Mouse (Mus musculus) brain, adult 2 months (tissue): ENCODE measurements around the gene Zc2hc1b.
A peak's percentile ranks its signal among the peaks of the same experiment; 100 is the strongest.
"Not testable (repeated sequence)": the region's sequence is repeated elsewhere in the genome, so short reads cannot be mapped to it uniquely, and the experiment has no call there.

Experiments used
- DNase-seq: peaks from one replicate; pipeline ENCODE4 v3.0.0; 2011; ENCODE audit warnings: low read depth, low spot score

Zc2hc1b gene

DNA sequence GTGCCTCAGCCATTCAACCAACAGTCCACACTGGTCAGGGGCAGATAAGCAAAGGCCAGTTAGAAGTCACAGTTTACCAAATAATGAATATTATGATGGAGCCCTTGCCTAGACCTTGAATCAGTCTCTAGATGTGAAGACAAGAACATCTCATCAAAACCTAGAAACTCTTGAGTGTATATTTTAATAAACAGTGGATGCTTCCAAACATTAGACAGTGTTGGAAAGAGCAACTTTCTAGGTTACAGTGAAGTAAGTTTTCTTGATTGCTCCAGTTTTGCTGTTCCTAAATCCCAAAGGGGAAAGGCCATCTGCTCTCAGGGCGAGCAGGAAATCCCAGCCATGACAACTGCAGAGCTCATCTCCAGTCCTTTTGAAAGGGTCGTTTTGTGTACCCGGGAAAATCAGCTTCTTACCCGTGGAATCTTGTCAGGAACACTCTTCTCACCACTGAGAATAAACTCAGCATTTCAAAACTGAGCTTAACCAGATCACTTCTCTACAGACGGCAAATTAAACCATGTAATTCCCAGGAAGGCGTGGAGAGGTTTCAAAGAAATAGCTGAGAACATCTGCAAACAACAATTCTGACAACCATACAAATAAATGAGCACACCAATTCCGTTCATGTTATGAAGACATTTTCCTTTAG is at the start of gene Zc2hc1b:
Gene Zc2hc1b, minus strand, starts transcription at position 51 of the 652 bp plus-strand sequence.
- DNase-seq = no peak

DNA sequence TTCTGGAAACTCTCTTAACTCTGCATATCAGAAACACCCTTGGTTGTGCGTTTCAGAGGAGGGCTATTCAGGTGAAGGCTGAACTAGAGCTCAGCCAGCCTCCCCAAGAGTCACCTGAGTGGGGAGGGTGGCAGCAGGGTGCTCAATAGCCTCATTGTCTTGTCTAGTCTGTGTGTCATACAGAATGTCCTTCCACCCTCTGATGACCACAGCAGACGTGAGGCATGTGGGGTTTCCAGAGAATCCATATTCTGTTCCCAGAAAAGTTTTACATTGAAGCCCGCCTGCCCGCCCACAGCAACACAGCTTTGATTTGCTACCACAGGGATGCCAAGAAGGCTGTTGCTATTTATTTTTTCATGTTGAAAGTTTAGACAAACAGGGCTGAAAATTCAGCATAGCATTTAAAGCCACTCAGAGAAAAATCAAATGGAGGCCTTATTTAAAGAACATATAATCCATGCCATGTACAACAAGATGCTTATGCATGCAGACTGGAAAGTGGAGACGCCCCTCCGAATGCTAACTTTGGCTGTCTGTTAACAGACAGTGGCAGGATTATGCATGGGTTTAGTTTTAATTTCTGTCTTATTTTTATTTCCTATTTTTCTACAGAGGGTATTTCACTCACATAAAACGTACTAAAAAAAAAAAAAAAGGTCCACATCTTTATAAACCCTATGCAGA is 47.7 kb upstream of the Zc2hc1b start:
- DNase-seq = no peak

DNA sequence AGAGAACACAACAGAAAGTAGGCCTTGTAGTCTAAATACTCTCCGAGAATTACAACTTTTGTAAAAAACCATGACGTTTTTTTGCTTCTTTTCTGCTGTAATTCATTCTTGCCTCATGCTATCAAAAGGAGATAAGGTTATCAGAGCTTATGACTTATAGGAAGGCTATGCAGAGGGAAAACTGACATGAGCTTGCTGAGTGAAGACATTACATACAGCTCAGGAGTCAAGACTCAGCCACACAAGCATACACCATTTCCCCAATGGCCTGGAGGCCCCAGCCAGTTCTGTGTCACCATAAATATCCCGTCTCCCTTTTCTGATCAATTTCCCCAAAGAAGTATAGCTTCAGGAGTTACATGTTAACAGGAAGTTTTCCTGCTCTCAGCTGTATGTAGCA is 44.3 kb upstream of the Zc2hc1b start:
- no peak for DNase-seq

DNA sequence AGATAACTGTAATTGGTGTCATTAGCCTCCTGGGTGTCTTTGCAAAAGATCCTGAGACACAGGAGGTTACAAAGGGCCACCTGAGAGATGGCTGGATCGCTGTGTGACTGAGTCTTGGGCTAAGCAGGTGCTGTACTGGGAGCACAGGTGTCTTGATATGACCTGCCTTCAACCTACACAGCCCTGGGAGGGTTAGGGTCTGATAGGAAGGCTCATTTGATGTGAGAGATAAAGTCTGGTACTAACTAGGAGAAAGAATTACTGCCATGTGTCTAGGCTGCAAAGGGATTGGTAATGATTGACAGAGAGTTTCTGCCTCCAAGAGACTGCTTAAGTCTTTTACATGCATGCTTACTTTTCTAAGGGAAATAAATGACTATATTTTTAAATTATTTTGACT is 42.2 kb upstream of the Zc2hc1b start:
- no peak for DNase-seq

DNA sequence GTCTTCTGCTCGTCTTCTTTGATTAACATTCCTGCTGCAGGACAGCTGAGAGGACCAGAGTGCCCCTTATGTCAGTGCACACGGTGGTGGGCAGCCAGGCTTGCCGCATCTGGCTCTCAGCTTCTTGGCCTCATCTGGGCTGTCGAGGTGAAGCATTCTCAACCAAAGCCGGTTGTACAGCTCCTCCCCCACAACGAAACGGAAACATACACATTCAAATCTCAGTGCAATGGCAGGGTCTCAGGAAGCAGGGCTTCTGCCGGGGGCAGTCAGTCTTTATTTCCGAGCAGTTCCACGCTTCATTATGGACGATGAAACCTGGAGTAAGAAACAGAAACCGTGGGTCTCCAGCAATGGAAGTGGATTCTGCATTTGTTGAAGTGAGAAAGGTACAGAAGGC is 36.1 kb upstream of the Zc2hc1b start:
- no peak for DNase-seq

DNA sequence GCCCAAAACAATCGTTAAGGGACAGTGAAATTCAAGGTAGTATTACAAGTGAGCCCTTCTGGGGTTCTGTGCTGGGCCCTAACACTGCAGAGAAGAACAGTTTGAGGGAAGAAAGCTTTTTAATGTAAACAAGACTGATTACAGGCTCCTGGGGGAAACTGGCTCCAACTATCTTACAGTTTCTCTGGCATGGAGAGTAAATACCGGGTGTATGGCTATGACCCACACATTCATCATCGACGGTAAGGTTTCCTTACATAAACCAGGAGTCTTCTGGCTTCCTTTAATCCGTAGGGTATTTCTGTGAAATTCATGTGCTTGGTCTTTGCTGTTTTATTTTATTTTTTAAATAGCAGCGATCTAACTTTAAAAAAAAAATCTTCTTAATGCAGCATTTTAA is 35.0 kb upstream of the Zc2hc1b start:
- no peak for DNase-seq

DNA sequence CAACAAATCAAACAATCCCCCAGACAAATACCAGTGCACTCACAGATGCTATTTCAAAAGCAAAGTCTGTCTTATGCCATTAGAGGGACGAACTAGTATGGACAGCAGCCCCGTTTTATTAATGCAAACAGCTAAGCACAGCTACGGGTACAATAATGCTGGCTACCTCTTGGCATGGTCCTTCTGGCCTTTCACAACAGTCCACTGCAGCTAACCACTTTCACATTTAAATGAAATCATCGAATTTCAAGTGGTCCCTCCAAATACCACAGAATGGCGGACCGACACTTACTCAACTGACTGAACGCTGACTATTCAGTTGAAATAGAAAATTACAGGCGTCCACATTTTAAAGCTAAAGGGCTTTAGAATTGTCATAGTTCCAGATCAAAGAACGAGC is 34.5 kb upstream of the Zc2hc1b start:
- no peak for DNase-seq

DNA sequence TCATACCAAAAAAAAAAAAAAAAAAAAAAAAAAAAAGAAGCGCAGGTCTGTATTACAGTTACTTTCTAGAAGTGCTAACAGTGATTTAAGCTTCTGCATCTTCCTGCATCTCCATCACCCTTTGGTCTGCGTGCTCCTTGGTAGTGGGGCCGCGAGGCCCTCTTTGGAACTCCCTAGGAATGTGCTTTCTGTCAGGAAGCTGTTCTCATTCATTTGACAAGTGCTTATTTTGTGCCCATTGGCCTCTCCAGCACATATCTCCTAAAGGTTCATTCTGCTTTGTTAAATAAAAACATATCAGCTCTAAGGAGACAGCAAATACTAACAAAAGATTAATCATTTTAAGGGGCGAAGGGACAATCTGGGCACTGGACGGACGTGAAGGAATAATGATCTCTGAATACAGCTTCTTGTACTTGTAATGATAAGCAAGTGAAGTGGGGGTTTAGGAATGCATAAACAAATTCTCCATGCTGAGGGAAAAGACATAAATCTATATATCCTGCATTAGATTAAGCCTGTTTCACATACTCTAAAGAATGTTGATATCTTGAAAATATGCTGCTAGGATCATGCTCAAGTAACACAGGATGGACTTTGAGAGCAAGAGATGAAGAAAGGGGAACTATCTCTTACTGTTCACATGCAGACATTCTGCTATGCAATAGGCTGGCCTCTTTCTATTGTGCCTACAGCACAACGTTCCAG is 32.3 kb upstream of the Zc2hc1b start:
- no peak for DNase-seq

DNA sequence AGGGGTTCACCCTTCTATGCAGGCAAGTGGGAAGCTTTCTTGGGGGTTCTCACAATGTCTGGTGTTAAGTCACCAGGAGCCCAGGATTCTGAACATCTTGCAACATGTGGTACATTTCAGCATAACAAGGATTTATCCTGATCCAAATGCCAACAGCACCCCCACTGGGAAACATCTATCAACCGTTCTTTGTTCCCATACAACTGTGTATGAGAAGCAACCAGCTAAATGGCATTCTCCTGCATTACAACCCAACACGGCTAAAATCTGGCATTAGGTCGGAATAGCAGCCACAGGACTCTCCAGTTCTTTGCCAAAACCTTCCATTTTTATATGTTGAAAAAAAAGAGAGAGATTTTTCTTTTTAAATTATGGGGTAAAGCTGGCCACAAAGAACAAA is 31.7 kb upstream of the Zc2hc1b start:
- DNase-seq = no peak

DNA sequence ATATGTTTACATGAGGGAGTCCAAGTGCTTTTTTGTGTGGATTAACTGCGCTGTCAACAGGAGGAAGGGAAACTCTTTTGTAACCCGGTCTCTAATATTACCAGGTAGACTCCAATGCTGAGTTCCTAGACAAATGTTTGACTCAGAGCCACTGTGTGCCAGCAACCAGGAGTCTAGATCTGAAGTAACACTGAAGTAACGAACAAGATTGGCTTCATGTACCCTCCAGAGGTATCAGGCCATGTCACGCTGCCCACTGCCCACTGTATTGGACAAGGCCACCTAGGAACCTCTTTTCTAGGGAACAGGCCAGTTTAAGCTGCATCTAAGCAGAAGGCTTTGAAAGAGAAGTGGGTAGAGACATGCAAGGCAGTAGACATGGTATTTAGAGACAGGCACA is 31.2 kb upstream of the Zc2hc1b start:
- DNase-seq = no peak

DNA sequence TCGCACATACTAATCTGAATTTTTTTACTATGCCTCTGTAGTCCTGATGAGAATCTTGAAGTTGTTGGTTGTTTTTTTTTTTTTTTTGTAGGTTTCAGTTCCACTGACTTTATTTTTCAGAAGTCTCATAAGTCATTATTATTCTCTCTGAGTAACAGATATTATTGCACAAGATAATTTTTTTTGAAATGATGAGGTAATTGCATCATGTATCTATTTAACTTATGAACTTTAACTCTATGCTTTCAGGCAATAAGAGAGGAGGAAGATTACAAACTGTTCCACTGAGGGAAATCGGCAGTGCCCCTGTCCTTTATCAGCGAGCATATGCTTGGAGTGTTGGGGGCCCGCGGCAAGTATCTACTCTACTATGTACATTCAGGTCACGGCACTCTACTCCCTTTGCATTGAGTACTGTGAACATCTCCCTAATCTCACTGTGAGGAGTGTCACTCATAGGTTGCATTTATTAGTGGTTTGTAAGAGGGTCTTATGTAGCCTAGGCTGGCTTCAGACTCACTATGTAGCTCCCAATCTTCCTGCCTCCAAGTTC is 24.0 kb upstream of the Zc2hc1b start:
- no peak for DNase-seq

DNA sequence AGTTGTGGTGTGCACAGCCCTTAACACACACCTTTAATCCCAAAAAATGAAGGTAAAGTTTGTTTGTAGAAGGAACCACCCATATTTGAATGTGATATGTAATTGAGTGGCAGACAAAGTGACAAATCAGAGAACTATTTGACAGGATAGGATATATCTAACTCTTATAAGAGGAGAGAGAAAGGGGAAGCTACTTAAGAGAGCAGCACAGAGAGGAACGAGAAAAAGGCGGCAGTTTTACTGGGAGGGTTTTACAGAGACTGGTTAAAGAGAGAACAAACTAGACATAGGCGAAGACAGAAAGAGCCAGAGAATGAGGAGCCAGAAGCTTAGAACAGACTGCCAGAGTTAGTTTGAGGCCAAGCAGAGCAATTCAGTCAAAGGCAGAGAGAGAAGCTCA is 23.0 kb upstream of the Zc2hc1b start:
- DNase-seq = no peak

DNA sequence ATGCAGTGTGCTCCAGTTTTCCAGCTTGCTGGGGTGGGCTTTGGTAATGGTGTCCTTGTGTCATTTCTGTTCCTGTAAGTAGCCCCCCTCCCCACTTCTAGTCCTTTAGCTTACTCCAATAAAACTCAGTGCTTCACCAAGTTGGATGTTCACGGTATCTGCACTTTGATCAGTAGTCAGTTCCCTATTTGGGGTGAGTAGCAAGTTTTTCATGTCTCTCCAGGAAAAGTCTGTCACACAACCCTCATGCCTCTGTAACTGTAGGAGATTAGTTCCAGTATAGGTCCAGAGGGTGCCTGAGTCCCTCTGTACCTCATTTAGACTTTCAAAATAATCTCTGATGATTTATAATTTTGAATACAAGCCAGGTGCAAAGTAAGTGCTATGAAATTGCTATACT is 21.4 kb upstream of the Zc2hc1b start:
- no peak for DNase-seq

DNA sequence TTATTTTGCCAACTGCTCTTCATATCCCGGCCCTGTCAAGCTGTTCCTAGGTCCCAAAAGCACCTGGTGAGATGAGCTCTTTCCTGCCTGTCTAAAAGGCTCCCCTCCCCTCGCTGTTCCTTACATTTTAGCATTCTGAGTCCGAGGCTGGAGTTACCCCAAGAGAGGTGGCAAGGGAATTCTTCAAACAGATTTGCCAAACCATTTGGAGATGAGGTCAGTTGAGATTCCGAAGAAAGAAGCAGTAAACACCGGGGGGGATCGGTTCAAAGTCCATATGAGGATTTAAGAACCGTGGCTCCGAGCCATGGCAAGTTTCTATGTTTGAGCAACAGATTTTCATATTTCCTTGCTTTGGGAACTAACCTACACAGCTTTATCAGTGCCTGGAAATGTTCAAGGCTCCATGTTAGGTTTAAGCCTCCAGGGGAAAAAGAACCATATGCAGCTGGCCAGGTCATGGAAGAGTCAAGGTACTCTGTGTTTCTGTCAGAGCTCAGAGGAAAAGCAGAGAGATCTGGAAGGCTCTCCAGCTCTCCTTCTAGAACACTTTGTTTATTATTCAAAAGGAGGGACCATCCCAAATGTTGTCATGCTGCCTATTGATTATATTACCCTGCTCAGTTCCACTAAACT is 19.2 kb upstream of the Zc2hc1b start:
- no peak for DNase-seq

DNA sequence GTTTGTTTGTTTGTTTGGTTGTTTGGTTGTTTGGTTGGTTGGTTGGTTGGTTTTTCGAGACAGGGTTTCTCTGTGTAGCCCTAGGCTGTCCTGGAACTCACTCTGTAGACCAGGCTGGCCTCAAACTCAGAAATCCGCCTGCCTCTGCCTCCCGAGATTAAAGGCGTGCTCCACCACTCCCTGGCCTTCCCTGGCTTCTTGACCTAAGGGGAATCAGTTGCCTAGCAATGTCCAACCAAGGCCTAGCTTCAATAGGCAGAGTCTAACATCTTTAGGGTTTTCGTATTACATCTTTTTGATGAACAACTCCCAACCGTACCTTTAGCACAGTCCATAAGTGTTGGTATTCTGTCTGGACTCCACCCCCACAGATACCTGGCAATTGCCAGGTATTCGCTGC is 15.7 kb upstream of the Zc2hc1b start:
- not testable (repeated sequence) for DNase-seq

DNA sequence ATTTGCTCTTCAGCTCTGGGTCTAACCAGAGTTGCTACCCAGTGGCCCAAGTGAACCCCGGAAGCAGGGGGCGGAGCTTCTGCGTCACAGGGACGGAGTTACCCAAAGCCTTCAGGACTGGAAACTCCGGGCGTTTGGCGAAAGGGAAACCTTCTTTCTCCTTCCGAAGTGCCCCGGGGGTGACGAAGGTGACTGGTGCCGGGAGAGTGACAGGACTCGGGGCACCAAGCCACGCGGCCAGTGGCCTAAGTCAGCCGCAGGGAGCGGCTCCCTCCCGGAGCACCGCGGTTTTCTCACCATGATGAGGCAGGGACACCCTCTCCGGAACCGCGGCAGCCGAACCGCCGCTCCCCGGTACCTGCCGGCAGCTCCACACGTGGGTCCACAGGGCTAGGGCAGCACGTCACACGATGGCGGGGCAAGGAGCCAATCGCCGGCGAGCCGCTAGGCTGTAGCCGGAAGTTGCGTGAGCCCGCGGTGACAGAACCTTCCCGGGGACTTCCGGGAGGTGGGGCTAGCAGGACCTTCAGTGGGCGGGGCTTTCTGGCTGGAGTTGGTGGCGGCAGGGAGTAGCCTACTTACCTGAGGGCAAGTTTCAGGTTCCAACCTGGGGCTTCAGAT is 15.0 kb upstream of the Zc2hc1b start, which contains the start of gene Ltv1:
Gene Ltv1, minus strand, starts transcription at position 438 of the 621 bp plus-strand sequence.
- peak; percentile 98 for DNase-seq

DNA sequence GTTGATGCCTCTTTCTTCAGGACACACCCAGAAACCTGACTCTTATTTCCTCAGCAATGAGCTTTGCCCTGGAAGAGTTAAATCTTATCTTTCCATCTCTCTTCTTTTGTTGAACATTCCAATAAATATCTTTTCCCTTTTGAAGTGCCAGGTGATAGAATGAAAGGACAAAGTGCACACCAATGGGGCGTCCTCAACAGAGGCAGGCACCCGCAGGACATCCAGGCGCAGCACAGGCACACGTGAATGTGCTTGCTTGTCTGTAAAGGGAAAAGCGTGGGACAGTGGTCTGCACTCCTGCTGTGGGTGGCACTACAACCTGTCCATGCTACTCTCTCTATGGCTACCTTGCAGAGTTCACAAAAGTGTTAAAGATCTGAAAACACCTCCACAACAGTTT is 12.1 kb upstream of the Zc2hc1b start:
- DNase-seq = no peak

DNA sequence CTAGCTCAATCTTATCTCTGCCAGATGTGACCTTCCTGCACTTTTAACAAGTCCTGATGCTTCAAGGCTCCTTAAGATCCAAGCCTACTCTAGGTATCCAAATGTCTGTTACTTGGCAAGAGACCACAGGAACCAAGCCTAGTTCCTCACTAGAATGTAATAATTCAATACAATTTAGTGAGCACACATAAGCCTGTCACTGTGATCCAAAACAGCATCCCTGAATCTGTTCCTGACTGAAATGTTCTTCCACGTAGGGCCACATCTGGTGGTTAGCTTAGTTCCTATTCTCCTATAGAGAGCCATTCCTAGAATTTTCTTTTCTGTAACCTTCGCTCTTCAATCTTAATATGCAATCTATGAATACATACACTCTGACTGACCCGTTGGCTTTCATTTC is 8.9 kb upstream of the Zc2hc1b start:
- no peak for DNase-seq

DNA sequence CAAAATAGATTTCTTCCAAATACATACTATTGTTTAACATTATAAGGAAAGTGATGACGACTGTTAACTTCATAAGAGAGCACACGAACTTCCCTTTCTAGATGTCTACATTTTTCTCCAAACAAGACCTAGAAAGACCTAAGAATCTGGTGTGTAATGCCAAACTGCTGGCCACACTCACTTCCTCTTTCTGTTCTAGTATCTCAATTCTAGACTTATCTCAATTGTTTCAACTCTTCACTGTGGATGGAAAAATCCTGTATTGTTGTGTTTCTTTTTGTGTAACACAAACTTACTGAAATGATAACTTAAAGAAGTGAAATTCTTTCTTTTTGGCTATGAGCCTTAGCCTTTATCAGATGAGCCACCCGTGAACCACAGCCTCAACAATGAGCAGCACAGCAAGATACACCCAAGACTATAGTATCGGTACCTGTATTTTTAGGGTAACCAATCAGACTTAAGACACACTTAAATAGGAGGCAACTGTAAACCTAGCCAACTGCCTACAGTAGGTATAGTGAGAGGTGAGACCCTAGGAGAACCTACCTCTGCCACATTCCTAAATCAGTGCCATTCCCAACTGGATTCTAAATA is 6.4 kb upstream of the Zc2hc1b start:
- no peak for DNase-seq

DNA sequence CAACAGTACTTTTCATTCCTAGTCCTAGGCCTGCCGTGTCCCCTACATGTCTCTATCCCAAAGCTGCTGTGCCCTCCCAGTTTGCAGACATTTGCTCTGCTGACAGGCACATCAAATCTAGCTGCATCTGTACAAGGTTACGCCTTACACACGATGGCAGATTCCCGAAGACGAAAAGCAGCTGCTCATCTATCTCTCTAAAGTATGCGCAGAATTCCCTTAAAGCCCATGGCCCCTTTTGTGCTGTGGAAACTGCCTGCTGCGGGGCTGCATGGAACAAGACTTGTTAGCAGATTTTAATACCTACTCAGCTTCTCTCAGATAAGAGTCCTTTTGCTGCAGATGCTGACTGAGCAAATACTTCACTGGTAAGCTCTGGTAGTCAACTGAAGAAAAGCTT is 2.4 kb upstream of the Zc2hc1b start:
- DNase-seq = no peak

DNA sequence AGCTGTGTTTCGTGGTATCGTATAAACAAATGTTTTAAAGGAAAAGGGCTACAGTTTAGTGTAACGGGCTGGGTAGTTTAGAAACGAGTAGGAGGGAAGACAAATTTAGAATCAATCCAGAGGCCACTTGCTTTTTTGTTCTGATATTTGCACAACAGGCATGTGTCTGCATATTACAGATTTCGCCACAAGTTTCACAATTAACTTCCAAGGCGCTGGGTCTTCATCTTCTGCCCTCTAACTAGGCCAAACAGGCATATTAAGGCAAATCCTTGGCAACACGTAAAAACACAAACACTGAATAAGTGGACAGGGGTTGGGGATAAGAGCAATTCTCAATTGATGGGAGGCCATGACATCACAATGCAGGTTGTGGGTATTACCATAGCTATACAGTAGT is 2.0 kb downstream of the Zc2hc1b start:
- DNase-seq = no peak
